Mouse (Mus musculus): ENCODE results near the gene Cryl1. TPM values are rescaled to one million over a fixed set of nuclear protein-coding genes. Genes with fewer than 3 reads are reported as not detected.

Cryl1 gene
- total RNA-seq, 2 experiments from 2014 or later: 15.0 to 16.6 TPM

DNA sequence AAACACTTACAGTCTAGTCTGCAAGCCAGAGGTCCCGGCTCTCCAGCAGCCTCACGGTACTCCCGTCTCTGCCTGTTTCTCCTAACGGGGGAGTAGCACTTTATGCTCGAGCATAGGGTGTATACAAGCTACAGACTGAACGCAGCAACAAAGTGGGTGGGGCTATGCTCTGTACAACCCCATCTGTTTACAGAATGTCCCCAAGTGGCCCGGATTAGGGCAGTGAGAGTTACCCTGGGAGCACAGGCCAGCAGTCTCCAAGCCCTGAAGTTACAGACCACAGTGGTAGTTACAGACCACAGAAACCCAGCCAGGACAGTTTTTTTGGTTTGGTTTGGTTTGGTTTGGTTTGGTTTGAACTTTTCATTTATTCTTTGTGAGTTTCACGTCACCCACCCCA is 22.3 kb downstream of the Cryl1 start:
- intact Hi-C loops (cut with DNase I): no loop called here
- no peak for DNase-seq

DNA sequence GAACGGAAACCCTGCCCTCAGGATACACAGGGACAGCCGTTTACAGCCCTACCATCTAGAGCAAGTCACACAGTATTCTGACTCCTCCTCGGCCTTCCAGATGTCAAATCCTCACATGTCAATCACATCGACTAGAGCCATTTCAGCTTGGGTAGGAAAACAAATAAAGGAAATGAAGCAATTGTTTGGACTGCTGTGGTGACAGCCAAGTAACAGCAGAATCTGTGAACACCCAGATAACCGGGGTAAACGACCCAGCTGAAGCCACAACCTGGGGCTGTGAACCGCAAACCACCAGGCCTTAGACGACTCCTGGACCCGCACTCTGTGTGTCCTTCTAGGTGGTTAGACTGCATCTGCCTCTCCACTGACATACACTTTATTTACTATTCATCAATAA is 23.1 kb downstream of the Cryl1 start:
- no peak for DNase-seq
- intact Hi-C loops (cut with DNase I): no loop called here

- DNase-seq: peak; percentile 70
Measured at GRCm38 (mm10) chr14:57372348-57373102, 25.8 kb downstream of the Cryl1 start.

GRCm38 (mm10) chr14:57367327-57367726 is 31.0 kb downstream of the Cryl1 start:
- intact Hi-C loops (cut with DNase I): no loop called here
- DNase-seq: no peak

More at GRCm38 (mm10) chr14:57372348-57373102, 25.8 kb downstream of the Cryl1 start:
- intact Hi-C loops (cut with DNase I): loop anchor here (5.0 kb wide), 1 partner anchor 35 kb away; no protein-coding TSS in a partner anchor

- intact Hi-C loops (cut with DNase I): no loop called here
- no peak for DNase-seq
Measured at GRCm38 (mm10) chr14:57366724-57367123, 31.6 kb downstream of the Cryl1 start.

DNA sequence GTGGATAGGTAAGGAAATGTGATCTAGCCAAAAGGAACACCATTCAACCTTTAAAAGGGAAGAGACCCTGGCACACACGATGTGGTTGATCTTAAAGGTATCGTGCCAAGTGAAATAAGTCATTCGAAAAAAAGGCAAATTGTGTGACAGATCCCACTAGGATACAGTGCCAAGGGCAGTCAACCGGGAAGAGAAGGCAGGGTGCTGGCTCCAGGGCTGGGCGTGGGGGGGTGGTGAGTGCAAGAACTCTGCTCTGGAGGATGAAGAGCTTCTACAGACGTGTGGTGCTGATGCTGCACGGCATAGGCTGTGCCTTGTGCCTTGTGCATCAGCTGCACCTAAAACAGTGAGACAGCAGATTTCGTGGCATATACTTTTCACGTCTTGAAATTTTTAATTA is 33.0 kb downstream of the Cryl1 start:
- DNase-seq: no peak
- intact Hi-C loops (cut with DNase I): no loop called here

DNA sequence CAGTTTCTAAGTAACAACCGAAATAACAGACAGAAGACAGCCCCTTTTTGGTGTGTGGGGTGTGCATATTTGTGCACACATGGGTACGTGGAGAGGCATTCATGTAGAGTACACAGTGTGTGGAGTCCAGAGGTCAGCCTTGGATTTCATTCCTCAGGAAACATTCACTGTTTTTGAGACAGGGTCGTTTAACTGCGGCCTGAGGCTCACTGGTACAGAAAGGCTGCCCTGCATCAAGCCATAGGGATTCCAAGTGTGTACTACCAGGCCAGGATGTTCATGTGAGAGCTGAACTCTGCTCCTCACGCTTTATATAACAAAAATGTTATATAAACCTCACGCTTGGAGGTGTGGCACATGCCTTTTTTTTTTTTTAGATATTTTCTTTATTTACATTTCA is 34.5 kb downstream of the Cryl1 start:
- intact Hi-C loops (cut with DNase I): loop anchor here (5.0 kb wide), 1 partner anchor 257 kb away; no protein-coding TSS in a partner anchor
- no peak for DNase-seq

GRCm38 (mm10) chr14:57362726-57363660 is 35.3 kb downstream of the Cryl1 start:
- peak; percentile 83 for DNase-seq
- intact Hi-C loops (cut with DNase I): loop anchor here (5.0 kb wide), 1 partner anchor 256 kb away; no protein-coding TSS in a partner anchor

DNA sequence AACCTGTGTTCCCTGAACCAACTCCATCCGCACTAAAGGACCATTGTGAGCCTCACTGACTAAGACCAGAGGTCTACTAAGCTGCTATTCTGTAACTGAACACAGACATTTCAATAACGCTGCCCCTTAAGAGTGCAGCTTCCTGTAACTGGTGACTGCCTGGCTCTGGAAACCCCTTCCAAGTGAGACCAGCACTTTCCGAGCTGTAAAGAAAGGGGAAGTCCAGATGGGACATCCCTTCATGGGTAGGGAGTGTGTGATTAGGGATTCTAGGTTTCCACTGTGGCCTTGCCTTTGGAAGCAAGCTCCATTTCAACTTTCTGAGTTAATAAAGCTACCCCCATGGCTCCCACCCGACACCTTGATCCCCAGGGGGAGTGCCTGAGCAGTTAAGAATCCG is 41.3 kb downstream of the Cryl1 start:
- intact Hi-C loops (cut with DNase I): no loop called here
- DNase-seq: no peak

- no peak for DNase-seq
- intact Hi-C loops (cut with DNase I): no loop called here
Measured at GRCm38 (mm10) chr14:57351521-57352235, 46.7 kb downstream of the Cryl1 start.

GRCm38 (mm10) chr14:57349955-57350354 is 48.4 kb downstream of the Cryl1 start:
- intact Hi-C loops (cut with DNase I): no loop called here
- DNase-seq: no peak

DNA sequence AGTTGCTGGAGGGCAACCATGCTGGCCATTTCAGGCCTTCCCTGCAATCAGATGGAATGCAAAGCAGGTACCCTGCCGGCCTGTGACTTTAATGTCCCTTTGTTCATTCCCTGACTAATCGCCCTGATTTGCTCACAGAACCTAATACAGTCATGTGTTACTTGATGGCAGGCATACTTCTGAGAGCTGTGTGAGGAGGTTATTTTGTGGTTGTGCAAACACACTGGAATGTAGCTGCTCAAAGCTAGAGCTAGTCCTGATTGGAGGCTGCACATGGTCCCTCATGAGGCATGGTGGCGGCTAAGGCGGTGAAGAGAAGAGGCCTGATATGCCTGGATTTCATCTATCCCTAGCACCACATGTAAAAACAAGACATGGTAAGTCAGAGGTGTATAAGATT is 50.2 kb downstream of the Cryl1 start:
- intact Hi-C loops (cut with DNase I): no loop called here
- DNase-seq: no peak

- intact Hi-C loops (cut with DNase I): no loop called here
- DNase-seq: no peak
Measured at GRCm38 (mm10) chr14:57346135-57346534, 52.2 kb downstream of the Cryl1 start.

DNA sequence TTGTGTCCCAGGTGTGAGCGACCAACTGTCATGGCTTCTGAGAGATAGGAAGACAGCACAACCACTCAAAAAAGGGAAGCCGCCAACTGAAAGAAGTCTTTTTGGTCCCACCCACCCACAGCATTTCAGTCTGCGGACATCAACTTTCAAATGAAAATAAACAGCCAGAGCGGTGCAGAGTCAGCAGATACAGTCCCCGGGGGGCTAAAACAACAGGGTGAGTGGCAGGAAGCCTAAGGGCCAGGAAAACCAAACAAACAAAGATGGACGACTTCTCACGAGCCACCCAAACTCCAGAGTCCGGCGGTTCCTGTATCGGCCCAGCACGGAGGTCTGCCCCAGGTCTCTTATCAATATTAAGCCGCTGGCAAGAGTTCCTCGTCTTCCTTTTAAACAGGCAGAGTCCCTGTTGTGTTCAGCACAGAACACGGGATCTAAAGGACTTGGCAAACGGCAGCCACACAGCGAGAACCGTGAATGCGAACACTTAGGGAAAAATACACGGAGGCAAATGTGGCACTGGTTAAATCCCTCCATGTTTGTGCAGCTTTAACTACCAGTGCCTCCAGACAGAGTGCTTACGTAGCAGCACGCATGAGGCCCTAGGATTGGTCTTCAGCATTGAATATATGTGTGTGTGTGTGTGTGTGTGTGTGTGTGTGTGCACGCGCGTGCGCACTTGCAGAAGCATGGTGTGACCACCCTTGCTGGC is 53.4 kb downstream of the Cryl1 start:
- intact Hi-C loops (cut with DNase I): no loop called here
- DNase-seq: no peak

GRCm38 (mm10) chr14:57343057-57343750 is 55.1 kb downstream of the Cryl1 start:
- DNase-seq: no peak
- intact Hi-C loops (cut with DNase I): no loop called here

GRCm38 (mm10) chr14:57342316-57343055 is 55.8 kb downstream of the Cryl1 start:
- DNase-seq: no peak
- intact Hi-C loops (cut with DNase I): no loop called here

GRCm38 (mm10) chr14:57338666-57339065 is 59.7 kb downstream of the Cryl1 start:
- DNase-seq: no peak

DNA sequence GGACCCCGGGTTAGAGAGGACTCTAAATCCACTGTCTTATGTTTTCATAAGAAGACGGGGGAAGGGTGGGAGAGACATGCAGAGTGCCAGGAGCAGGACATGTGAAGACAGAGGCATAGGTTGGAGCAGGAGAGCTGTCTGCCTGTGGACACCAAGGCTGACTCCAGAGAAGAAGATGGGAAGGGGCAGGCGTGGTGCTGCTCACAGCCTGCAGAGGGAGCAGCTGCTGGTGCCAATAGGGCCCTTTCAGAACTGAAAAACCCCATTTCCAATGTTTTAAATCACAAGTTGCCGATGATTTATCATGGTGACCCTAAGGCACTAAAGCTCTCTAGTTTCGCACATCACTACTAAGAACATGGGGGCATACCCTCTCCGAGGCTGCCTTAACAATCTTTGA is 63.5 kb downstream of the Cryl1 start:
- intact Hi-C loops (cut with DNase I): no loop called here
- DNase-seq: no peak

More at GRCm38 (mm10) chr14:57338666-57339065, 59.7 kb downstream of the Cryl1 start:
- intact Hi-C loops (cut with DNase I): no loop called here

GRCm38 (mm10) chr14:57332503-57332902 is 65.8 kb downstream of the Cryl1 start:
- intact Hi-C loops (cut with DNase I): no loop called here

More at GRCm38 (mm10) chr14:57332503-57332902, 65.8 kb downstream of the Cryl1 start:
- no peak for DNase-seq

Data from left cerebral cortex, postnatal 4 days (tissue).